Mouse (Mus musculus) gonadal fat pad, adult 2 months (tissue): ENCODE data around the gene Ttl. TPM values are rescaled to one million over a fixed set of nuclear protein-coding genes. Genes with fewer than 3 reads are reported as not detected.

Source experiments
- DNase-seq: peaks from one replicate; pipeline ENCODE4 v3.0.0-alpha.2; 2012; ENCODE audit warnings: low read depth
- polyA plus RNA-seq: library from polyadenylated mRNA; depleted of rRNA; stranded (reverse); fragments of >200 nt; gene quantifications from 2 replicates; pipeline ENCODE4 v1.2.3, GENCODE M21; 2012

The Ttl gene
- polyA plus RNA-seq, 1 experiment, result 6.4 TPM

- DNase-seq, result no peak
Measured at GRCm38 (mm10) chr2:129084959-129085358, 19.2 kb downstream of the Ttl start.

GRCm38 (mm10) chr2:129087520-129087919 is 21.8 kb downstream of the Ttl start:
- DNase-seq, result no peak

GRCm38 (mm10) chr2:129090370-129090769 is 24.6 kb downstream of the Ttl start:
- DNase-seq, result no peak

- DNase-seq, result no peak
Measured at GRCm38 (mm10) chr2:129092810-129093209, 27.1 kb downstream of the Ttl start.

DNA sequence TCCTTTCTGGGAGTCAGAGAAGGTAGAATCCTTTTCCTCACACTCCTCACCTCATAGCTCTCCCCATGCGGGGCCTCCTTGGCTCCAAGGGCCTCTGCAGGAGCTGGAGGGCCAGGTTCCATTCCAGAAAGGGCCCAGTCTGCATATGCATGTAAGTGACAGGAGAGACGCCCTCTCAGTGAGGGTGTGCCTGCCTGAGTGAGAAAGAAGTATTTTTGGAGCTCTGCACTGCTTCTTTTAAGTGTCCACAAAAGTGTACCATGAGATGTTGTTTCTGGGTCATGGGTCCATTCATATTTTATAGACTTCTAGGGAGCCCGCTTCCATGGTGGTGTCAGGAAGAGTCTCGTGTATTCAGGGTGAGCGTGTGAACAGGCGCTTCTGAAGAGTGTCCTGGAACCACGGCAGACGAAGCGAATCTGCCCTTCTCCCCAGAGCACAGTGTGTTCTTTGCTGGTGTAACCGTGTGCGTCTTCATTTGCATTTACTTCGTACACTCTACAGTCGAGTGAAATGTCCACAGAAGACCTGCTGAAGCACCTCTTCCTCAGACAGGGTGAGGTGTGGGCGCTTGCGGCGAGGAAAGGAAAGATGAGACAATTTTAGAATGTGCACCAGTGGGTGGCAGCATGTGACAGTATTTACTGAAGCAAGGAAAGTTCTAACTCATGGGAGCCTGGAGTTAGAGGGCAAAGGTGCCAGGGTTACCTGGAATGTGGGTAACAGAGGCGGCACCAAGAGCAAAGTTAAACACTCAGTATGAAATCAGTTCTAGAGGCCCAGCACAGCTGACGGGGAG is 28.4 kb downstream of the Ttl start:
- no peak for DNase-seq

DNA sequence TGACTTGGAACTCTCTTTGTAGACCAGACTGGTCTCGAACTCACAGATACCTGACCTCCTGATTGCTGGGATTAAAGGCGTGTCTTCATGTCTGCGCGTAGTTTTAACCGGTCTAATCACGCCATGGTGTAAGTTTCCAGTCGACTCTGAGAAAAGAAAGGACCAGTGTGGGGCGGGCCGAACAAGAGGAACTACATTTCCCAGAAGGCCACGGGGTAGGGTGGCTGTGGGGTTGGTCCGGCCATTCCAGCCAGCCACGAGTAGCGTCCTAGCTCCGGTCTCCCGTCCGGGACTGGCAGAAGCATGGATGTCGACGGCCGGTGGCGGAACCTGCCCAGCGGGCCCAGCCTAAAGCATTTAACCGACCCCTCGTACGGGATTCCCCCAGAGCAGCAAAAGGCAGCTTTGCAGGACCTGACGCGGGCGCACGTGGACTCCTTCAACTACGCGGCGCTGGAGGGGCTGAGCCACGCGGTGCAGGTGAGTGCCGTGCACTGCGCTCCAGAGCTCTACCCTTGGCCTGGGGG is 35.1 kb downstream of the Ttl start, which contains the start of gene Polr1b:
Polr1b (plus strand) TSS at position 212 of the 527 bp plus-strand sequence.
- peak; percentile 78 for DNase-seq

DNA sequence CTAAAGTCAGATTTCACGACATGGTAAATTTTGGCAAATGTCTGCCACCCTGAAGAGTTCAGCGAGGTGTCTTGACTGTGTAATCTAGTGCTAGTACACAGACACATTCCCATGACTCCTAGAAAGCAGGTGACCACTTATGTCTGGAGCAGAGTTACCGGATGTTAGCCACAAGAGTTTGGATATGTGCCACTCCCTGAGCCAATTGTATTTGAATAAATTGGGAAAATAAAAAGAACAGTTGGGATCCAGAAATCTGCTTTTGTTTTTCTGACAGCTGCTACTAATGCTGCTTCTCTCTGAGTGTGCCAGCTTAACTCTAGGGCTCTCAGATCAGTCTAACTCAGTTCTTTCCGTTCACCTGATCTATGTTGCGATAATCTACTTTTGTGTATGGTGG is 47.2 kb downstream of the Ttl start:
- no peak for DNase-seq

DNA sequence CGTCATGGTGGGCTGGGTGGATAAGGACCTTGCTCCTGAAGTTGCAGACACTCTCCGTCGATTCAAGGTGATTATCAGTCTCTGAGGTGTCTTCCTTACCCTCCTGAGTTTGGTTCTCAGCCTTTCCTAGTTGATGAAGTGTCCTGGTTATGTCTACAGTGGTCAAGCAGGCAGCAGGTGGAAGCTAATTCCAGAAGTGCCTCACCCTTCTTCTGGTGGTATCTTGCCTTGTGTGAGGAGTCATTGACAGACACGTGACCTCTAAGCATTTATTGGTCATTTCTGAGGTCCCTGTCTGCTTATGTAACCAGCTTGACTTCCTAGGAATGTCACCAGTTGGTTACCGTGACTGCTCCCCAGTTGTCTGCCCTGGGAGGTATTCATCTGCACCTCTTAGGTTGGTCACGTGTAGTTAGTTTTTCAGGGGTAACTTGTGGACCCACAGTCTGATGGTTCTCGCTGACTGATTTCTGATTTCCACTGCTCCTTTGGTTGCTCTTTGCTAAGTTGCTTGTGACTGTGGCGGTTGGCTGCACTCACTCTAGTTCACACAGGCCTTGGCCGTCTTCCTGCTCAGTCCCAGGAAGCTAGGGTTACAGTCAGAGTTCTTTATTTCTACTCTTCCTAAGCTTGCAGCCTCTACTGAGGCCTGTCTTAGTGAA is 50.1 kb downstream of the Ttl start:
- no peak for DNase-seq

GRCm38 (mm10) chr2:129116368-129116739 is 50.6 kb downstream of the Ttl start:
- DNase-seq, result no peak

DNA sequence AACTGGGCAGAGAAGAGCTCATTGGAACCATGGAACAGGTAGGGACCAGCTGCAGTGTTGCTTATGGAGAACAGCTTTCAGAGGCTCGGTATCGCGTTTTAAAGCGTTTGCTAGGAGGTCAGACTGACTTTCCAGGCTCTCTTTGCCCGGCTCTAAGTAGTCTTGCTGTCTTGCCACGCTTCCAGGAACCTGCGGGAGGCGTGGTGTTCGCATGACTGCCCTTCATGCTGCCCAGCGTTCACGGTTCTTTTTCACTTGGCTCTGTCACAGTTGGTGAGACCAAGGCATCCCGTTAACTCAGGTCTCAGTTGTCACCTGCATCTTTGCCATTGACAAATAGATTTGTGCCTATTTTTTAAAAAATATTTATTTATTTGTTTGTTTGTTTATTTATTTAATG is 52.3 kb downstream of the Ttl start:
- DNase-seq, result no peak

DNA sequence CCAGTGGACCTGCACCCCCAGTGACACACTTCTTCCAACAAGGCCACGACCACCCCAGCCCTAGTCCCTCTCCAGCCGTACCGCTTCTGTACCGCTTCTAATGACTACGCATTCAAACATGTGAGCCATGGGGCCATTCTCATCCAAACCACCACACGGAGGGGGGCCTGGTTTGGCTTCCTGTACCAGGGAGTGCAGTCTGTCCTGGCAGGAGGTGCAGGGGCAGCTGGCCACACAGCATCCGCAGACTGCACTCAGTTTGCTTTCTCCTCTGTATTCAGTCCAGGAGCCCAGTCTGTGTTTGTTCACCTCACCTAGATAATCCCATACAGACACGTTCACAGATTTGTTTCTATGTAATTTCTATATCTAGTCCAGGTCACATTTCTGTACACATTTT is 56.2 kb downstream of the Ttl start:
- DNase-seq, result no peak

DNA sequence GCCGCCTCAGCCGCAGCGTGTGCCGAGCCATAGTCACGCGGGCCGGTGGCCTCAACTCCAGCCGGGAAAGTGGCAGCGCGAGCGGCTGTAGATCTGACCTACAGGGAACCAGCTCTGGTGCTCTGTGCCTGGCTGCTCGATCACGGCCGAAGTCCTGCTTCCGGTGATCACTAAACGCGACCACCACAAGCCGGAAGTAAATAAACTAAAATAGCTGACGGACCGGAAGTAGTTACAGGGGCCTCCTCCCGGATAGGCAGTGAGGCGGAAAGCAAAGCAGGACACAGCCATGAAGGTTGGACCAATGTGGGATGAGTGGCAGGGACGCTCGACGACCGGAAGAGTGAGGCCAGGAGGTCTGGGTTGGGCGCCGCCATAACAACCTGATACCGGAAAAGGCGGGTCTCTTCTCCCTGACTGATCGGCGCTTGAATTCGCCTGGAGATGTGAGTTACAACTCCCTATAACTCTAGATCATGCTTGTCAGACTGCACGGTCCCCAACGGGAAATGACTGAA is 63.7 kb downstream of the Ttl start, which contains the start of gene Chchd5:
Chchd5 (plus strand) TSS at position 289 of the 518 bp plus-strand sequence.
- DNase-seq, result peak; percentile 70

- no peak for DNase-seq
Measured at GRCm38 (mm10) chr2:129129987-129130545, 64.3 kb downstream of the Ttl start.

DNA sequence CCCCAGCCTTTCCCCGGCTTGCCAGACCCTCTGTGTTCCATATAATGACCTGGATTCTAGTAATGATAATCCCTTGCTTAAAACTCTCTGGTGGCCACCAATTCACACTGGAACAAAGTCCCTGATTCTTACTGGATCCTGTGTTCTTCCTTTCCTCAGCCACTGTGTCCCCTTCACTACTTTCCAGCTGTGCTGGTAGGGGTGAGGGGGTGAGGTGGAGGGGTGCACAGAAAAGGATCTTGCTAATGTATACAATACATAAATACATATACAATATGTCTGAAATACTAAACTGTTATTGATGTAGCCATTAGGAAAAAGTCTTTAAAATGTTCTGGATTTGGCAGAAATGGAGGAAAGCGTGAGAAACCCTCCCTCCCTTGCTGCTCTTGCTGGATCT is 65.0 kb downstream of the Ttl start:
- no peak for DNase-seq

- no peak for DNase-seq
Measured at GRCm38 (mm10) chr2:129132231-129132630, 66.5 kb downstream of the Ttl start.

- no peak for DNase-seq
Measured at GRCm38 (mm10) chr2:129133006-129133805, 67.5 kb downstream of the Ttl start.

DNA sequence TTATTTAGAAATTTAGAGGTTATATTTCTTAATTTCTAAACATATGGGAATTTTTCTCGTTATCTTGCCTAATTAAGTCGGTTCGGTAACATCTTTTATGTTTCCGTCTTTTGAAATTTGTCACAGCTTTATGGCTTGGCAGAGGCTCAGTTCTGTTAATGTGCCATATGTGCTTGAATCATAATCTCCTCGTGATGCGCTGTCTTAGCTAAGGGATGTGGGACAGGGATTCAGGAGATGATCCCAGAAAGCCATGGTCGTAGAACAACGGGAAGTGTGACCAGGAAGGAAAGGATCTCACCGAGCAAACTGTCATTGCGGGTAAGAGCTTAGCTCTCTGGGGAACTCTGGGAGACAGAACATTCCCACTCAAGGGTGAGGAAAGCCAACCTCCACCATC is 74.2 kb downstream of the Ttl start:
- no peak for DNase-seq
